Mouse (Mus musculus) MEL (cell line): ENCODE measurements around the gene Trpm3.

ENCODE experiments used
- CTCF ChIP-seq, 3 experiments: IDR thresholded peaks in 2 of 3; conservative IDR thresholded peaks in 1 of 3; 2 replicates each; pipeline ENCODE4 v1.5.1; 2011 to 2012; ENCODE audit warnings: low read length in 3 of 3, low read depth in 2 of 3, mild to moderate bottlenecking in 2 of 3, improper control_type of control experiment in 1 of 3, inconsistent platforms in 1 of 3, mixed read lengths in 1 of 3, moderate library complexity in 1 of 3; ENCODE audit not compliant: control insufficient read depth in 1 of 3, insufficient read depth in 1 of 3, poor library complexity in 1 of 3, severe bottlenecking in 1 of 3
- E2F4 ChIP-seq: IDR thresholded peaks from 2 replicates; pipeline ENCODE4 v1.6.1; 2011; ENCODE audit warnings: low read depth, low read length, improper control_type of control experiment, borderline replicate concordance
- EP300 ChIP-seq, 2 experiments: IDR thresholded peaks; 2 replicates each; pipeline ENCODE4 v1.6.1; 2011; ENCODE audit warnings: improper control_type of control experiment in 2 of 2, low read length in 2 of 2, low read depth in 1 of 2, mild to moderate bottlenecking in 1 of 2
- JUND ChIP-seq: IDR thresholded peaks from 2 replicates; pipeline ENCODE4 v1.6.1; 2011; ENCODE audit warnings: low read depth, mild to moderate bottlenecking, improper control_type of control experiment, low read length
- POLR2AphosphoS5 ChIP-seq: IDR thresholded peaks from 2 replicates; pipeline ENCODE4 v1.6.1; 2012; ENCODE audit warnings: low read depth, borderline replicate concordance, mild to moderate bottlenecking, inconsistent platforms, low read length, moderate library complexity, mixed read lengths
- RCOR1 ChIP-seq: IDR thresholded peaks from 2 replicates; pipeline ENCODE4 v1.6.1; 2012; ENCODE audit warnings: low read depth, mild to moderate bottlenecking, inconsistent platforms, low read length, improper control_type of control experiment
- SIN3A ChIP-seq: IDR thresholded peaks from 2 replicates; pipeline ENCODE4 v1.6.1; 2012; ENCODE audit warnings: low read length, improper control_type of control experiment, inconsistent platforms
- SMC3 ChIP-seq: IDR thresholded peaks from 2 replicates; pipeline ENCODE4 v1.6.1; 2011; ENCODE audit warnings: low read depth, low read length, improper control_type of control experiment
- TAL1 ChIP-seq: IDR thresholded peaks from 2 replicates; pipeline ENCODE4 v1.6.1; 2012; ENCODE audit warnings: mild to moderate bottlenecking, inconsistent platforms, low read length, moderate library complexity, mixed read lengths
- TCF12 ChIP-seq: IDR thresholded peaks from 2 replicates; pipeline ENCODE4 v1.6.1; 2014; ENCODE audit warnings: low read depth, mild to moderate bottlenecking, inconsistent platforms, low read length, improper control_type of control experiment, moderate library complexity
- ZNF384 ChIP-seq: IDR thresholded peaks from 2 replicates; pipeline ENCODE4 v1.6.1; 2012; ENCODE audit warnings: low read depth, mild to moderate bottlenecking, inconsistent platforms, low read length, improper control_type of control experiment

DNA sequence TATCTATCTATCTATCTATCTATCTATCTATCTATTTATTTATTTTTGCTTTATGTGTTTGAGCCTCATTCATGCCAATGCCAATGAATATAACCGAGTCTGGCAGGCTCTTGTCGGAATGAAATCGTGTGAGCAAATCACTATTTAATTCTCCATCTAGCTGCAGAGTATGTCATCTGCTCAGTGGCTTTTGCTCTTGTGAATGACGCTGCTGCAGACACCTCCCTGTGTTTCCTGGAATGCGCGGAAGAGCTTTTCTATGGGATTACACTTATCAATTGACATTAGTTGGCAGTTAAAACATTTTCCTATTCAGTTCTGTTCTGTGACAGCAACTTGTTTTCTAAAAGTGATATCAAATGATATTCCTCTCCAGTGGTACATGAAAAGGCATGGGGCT, 153.8 kb downstream of the Trpm3 start:
- TF ChIP-seq TCF12 (no peak), SMC3 (no peak), POLR2AphosphoS5 (no peak), E2F4 (no peak), TAL1 (no peak), CTCF (IDR thresholded peaks at IDR 0.05 in 2 of 3, conservative IDR thresholded peaks at IDR 0.05 in 1 of 3; ENCODE audit: control insufficient read depth in 1 of 3, insufficient read depth in 1 of 3, low read depth in 2 of 3, low read length in 3 of 3, poor library complexity in 1 of 3, severe bottlenecking in 1 of 3) (no peak), JUND (no peak), EP300 (IDR thresholded peaks at IDR 0.05; ENCODE audit: low read depth in 1 of 2, low read length in 2 of 2) (no peak), ZNF384 (no peak), RCOR1 (no peak), SIN3A (no peak)
